Mouse (Mus musculus) cortical plate, adult 2 months (tissue): Measurements from ENCODE around the gene Gm7247. TPM values are rescaled to one million over a fixed set of nuclear protein-coding genes. Genes with fewer than 3 reads are reported as not detected.

Source experiments
- H3K27ac ChIP-seq: fragments of 200-500 bp; 2 replicates; pipeline ENCODE4 v1.5.1; 2012; ENCODE audit warnings: low read length, control low read depth, inconsistent platforms; ENCODE audit not compliant: insufficient read depth
- H3K4me1 ChIP-seq: fragments of 200-500 bp; 2 replicates; pipeline ENCODE4 v1.6.1; 2011; ENCODE audit warnings: low read length; ENCODE audit not compliant: control insufficient read depth, insufficient read depth
- H3K4me3 ChIP-seq: fragments of 200-500 bp; 2 replicates; pipeline ENCODE4 v1.5.1; 2011; ENCODE audit warnings: mild to moderate bottlenecking, low read length, control low read depth; ENCODE audit not compliant: insufficient read depth
- CTCF ChIP-seq: fragments of 200-500 bp; IDR thresholded peaks from 2 replicates; pipeline ENCODE4 v1.5.1; 2011; ENCODE audit warnings: mild to moderate bottlenecking, control low read depth, low read length; ENCODE audit not compliant: insufficient read depth; ENCODE audit errors: extremely low read depth
- POLR2A ChIP-seq: fragments of 200-500 bp; IDR thresholded peaks from 2 replicates; pipeline ENCODE4 v1.6.1; 2011; ENCODE audit warnings: mild to moderate bottlenecking, low read length, control low read depth; ENCODE audit not compliant: insufficient read depth; ENCODE audit errors: extremely low read depth
- polyA plus RNA-seq: library from polyadenylated mRNA; depleted of rRNA; stranded (reverse); fragments of >200 nt; gene quantifications from 2 replicates; pipeline ENCODE4 v1.2.3, GENCODE M21; 2012; rRNA removed

Gm7247 gene
- polyA plus RNA-seq: not detected in 2 replicates

GRCm38 (mm10) chr14:51361456-51361855, at the start of gene Gm7247:
Gene Gm7247 (plus strand): TSS chr14:51361756.
- TF ChIP-seq POLR2A (no peak), CTCF (no peak)
- Histone ChIP-seq H3K4me3 (no peak within 1 kb of the TSS), H3K27ac (no peak within 1 kb of the TSS)

GRCm38 (mm10) chr14:51324001-51324400, 37.6 kb upstream of the Gm7247 start:
- no peak for TF ChIP-seq POLR2A
- no peak for TF ChIP-seq CTCF
- H3K4me3 ChIP-seq: no peak overlapping the region
- H3K4me1 ChIP-seq: no peaks in the 10 kb centered on the region
- H3K27ac ChIP-seq: no peak overlapping the region

More at GRCm38 (mm10) chr14:51361456-51361855, at the start of gene Gm7247:
- no peaks in the 10 kb centered on the region for H3K4me1 ChIP-seq

GRCm38 (mm10) chr14:51346027-51346426, 15.5 kb upstream of the Gm7247 start:
- Histone ChIP-seq H3K4me3 (no peak overlapping the region), H3K27ac (no peak overlapping the region), H3K4me1 (no peaks in the 10 kb centered on the region)
- TF ChIP-seq CTCF (no peak), POLR2A (no peak)

GRCm38 (mm10) chr14:51358111-51358982, 3.2 kb upstream of the Gm7247 start:
- no peak for TF ChIP-seq CTCF
- no peak for TF ChIP-seq POLR2A
- no peak overlapping the region for H3K27ac ChIP-seq
- peak overlapping the region; percentile 16 for H3K4me3 ChIP-seq
- H3K4me1 ChIP-seq: no peaks in the 10 kb centered on the region

GRCm38 (mm10) chr14:51382805-51383204, 21.2 kb downstream of the Gm7247 start:
- no peaks in the 10 kb centered on the region for H3K4me1 ChIP-seq
- H3K27ac ChIP-seq: no peak overlapping the region
- TF ChIP-seq CTCF (no peak), POLR2A (no peak)
- H3K4me3 ChIP-seq: no peak overlapping the region

- Histone ChIP-seq H3K4me1 (no peaks in the 10 kb centered on the region), H3K27ac (no peak overlapping the region), H3K4me3 (no peak overlapping the region)
- TF ChIP-seq POLR2A: no peak
- no peak for TF ChIP-seq CTCF
Observed at GRCm38 (mm10) chr14:51384351-51384750, 22.8 kb downstream of the Gm7247 start.

GRCm38 (mm10) chr14:51385741-51386140, 24.2 kb downstream of the Gm7247 start:
- TF ChIP-seq CTCF (no peak), POLR2A (no peak)
- no peak overlapping the region for H3K4me3 ChIP-seq
- no peaks in the 10 kb centered on the region for H3K4me1 ChIP-seq
- H3K27ac ChIP-seq: no peak overlapping the region

GRCm38 (mm10) chr14:51387768-51388167, 26.2 kb downstream of the Gm7247 start:
- no peak for TF ChIP-seq CTCF
- TF ChIP-seq POLR2A: no peak
- no peak overlapping the region for H3K4me3 ChIP-seq
- H3K4me1 ChIP-seq: no peaks in the 10 kb centered on the region
- H3K27ac ChIP-seq: no peak overlapping the region

GRCm38 (mm10) chr14:51388222-51388621, 26.7 kb downstream of the Gm7247 start:
- no peaks in the 10 kb centered on the region for H3K4me1 ChIP-seq
- no peak overlapping the region for H3K27ac ChIP-seq
- TF ChIP-seq POLR2A: no peak
- TF ChIP-seq CTCF: no peak
- no peak overlapping the region for H3K4me3 ChIP-seq

GRCm38 (mm10) chr14:51410520-51410919, 49.0 kb downstream of the Gm7247 start, which contains the start of gene Vmn2r88:
Gene Vmn2r88 (plus strand): TSS chr14:51410820.
- no peaks in the 10 kb centered on the region for H3K4me1 ChIP-seq
- no peak within 1 kb of the TSS for H3K27ac ChIP-seq
- TF ChIP-seq CTCF (no peak), POLR2A (no peak)
- no peak within 1 kb of the TSS for H3K4me3 ChIP-seq
